13 mouse cellular contexts compared by ENCODE assay signal in the genomic region with DNA sequence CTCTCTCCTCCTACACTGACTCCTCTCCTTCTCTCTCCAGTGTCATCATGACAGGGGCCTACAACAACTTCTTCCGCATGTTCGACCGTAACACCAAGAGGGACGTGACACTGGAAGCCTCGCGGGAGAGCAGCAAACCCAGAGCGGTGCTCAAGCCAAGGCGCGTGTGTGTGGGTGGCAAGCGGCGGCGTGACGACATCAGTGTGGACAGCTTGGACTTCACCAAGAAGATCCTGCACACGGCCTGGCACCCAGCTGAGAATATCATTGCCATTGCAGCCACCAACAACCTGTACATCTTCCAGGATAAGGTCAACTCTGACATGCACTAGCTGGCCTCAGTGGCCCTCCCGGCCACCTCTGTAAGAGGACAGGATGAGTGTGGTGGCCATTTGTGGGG. TPM values are rescaled to one million over a fixed set of nuclear protein-coding genes. Genes with fewer than 3 reads are reported as not detected.
"Had no signal": no experiment of that assay in that cellular context is flagged by ENCODE, and none has a peak within 500 bp of the region (broad histone marks: within the 10 kb centered on the region; RNA-seq: fewer than 3 reads in every experiment).

No protein-coding gene starts in this region.

- H3K4me3 ChIP-seq: liver, embryonic 13.5 days; stomach, embryonic 15.5 days had no signal

- DNase-seq: kidney, adult 2 months; kidney, postnatal 25 days; liver, embryonic 13.5 days; lung, adult 2 months; lung, postnatal 14 days; lung, postnatal 4 days; midbrain, embryonic 14.5 days; right cerebral cortex, postnatal 25 days; spleen, adult 18-20 months; thymus, postnatal 25 days had no signal

- H3K27ac ChIP-seq: kidney, postnatal 0 days; liver, embryonic 13.5 days; stomach, embryonic 15.5 days had no signal

RNA-seq across cellular contexts. Expression of a gene that starts 36.7 kb away (rescaled TPM):
- total RNA-seq: megakaryocyte-erythroid progenitor cell, adult 5-6 weeks had no signal
